Mouse (Mus musculus): ENCODE measurements around the gene Clptm1. TPM values are rescaled to one million over a fixed set of nuclear protein-coding genes. Genes with fewer than 3 reads are reported as not detected.
A peak's percentile ranks its signal among the peaks of the same experiment; 100 is the strongest.

Gene Clptm1
- total and polyA plus RNA-seq, 2 experiments from 2014 or later: 71.5 to 97.9 TPM

DNA sequence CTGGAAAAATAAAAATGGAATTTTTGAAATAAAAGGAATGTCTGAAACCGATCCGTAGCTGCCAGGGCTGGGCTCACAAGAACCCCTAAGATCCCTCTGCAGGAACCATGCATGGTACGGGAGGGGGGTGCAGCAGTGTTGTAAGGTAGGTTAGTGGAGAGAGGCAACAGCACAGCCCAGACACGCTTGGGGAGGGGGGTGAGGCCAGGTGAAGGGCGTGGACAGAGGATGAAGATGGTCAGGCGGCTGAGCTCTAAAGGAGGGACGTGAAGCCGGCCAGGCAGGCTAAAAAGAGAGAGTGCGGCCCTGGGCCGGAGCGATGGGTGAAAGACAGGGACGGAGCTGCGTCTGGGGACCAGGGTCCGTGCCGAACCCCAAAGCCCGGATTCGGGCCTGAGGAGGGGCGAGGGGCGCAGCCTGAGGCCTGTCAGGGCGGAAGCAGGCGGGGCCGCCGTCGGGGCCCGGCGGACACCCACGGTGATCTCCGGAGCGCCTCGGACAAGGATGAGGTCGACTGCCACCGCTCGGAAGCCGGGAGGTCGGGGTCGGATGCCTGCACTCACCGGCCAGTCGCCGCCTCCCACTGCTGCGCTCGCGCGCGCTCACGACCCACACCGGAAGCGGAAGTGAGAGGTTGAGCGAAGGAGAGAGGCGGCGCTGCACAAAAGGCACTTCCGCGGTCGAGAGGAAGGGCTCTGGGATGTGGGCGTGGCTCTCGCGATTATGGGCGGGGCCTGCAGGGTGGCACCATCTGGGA, 60.8 kb downstream of the Clptm1 start, which contains the start of gene Clasrp:
Gene Clasrp (minus strand): TSS at position 638 of the 757 bp plus-strand sequence.
- TF ChIP-seq CTCF (IDR thresholded peaks at IDR 0.05; ENCODE audit: low read depth) (peak; percentile 15; the same call in 1 of the 2 replicates), EP300 (IDR thresholded peaks at IDR 0.05; ENCODE audit: low read depth) (0 out of 2 replicates have a peak, but pooled peaks have one; percentile 23)
- under 1% methylated on average over 54 of the region's 57 CpGs for WGBS
- H3K9ac ChIP-seq (replicated peaks; ENCODE audit: low read depth, low read length): peak within 1 kb of the TSS; percentile 90
- no peaks in the 10 kb centered on the region for H3K9me3 ChIP-seq (replicated peaks; ENCODE audit: control insufficient read depth, low read length)
- DNase-seq (ENCODE audit: low spot score) (peak; percentile 94), ATAC-seq (ENCODE audit: insufficient read depth, low read depth) (peak; percentile 96)
- H3K4me1 ChIP-seq (ENCODE audit: control insufficient read depth, insufficient read depth): peaks cover 13% of the 10 kb centered on the region
- peak within 1 kb of the TSS; percentile 75 for H3K27ac ChIP-seq (ENCODE audit: low read depth)
- H3K4me2 ChIP-seq (ENCODE audit: low read depth, low read length): peak within 1 kb of the TSS; percentile 85
- peak within 1 kb of the TSS; percentile 93 for H3K4me3 ChIP-seq (ENCODE audit: low read depth, low read length)
- peaks cover 28% of the 10 kb centered on the region for H3K36me3 ChIP-seq (replicated peaks; ENCODE audit: control insufficient read depth, insufficient read depth, low read length)
- H3K27me3 ChIP-seq (ENCODE audit: control insufficient read depth, insufficient read depth, low read length): no peaks in the 10 kb centered on the region

DNA sequence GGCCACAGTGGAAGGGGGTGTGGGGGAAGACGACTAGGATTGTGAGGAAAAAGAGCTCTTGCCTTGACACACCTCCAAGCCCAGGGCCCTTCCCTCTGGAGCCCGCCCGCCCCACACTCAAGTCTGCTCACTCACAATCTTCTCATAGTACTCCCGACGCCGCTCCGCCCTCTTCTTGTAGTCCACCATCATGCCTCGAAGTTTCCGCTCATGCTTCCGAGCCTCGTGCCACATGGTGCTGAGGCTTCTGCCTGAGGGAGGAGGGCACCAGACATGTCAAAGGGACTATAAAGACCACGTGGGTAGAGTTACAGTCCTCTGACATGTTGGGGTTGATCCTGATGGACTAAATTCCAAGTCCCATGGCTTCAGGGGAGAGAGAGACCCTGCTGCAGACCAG, 61.8 kb downstream of the Clptm1 start:
- no peak for ATAC-seq (ENCODE audit: insufficient read depth, low read depth)
- H3K4me1 ChIP-seq (ENCODE audit: control insufficient read depth, insufficient read depth): peaks cover 13% of the 10 kb centered on the region
- TF ChIP-seq CTCF (IDR thresholded peaks at IDR 0.05; ENCODE audit: low read depth): no peak
- TF ChIP-seq EP300 (IDR thresholded peaks at IDR 0.05; ENCODE audit: low read depth): no peak
- peak overlapping the region; percentile 93; the same call in 1 of the 2 replicates for H3K4me3 ChIP-seq (ENCODE audit: low read depth, low read length)
- no peak overlapping the region for H3K27ac ChIP-seq (ENCODE audit: low read depth)
- no peaks in the 10 kb centered on the region for H3K9me3 ChIP-seq (replicated peaks; ENCODE audit: control insufficient read depth, low read length)
- H3K9ac ChIP-seq (replicated peaks; ENCODE audit: low read depth, low read length): peak overlapping the region; percentile 90; the same call in 1 of the 2 replicates
- no peak for DNase-seq (ENCODE audit: low spot score)
- H3K36me3 ChIP-seq (replicated peaks; ENCODE audit: control insufficient read depth, insufficient read depth, low read length): peaks cover 33% of the 10 kb centered on the region
- 70% methylated on average over 12 of the region's 12 CpGs for WGBS
- no peaks in the 10 kb centered on the region for H3K27me3 ChIP-seq (ENCODE audit: control insufficient read depth, insufficient read depth, low read length)
- H3K4me2 ChIP-seq (ENCODE audit: low read depth, low read length): peak overlapping the region; percentile 85

DNA sequence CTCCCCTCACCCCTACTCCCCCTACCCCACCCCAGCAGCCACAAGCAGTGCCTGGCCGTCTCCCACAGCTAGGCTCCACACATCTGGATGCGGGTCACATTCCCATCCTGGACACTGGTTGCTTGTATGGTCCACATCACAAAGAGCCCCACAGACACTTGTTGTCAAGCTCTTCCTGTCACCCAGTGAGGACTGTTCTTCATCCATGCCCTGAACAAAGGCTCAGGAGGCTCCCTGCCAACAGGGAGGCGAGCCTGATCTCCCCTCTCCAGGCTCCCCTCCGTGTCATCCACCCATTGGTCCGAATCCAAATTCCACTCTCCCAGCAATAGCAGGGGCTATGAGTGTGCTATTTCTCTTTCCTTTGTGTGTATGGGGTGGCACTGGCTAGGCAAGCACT, 64.3 kb downstream of the Clptm1 start:
- H3K9ac ChIP-seq (replicated peaks; ENCODE audit: low read depth, low read length): no peak overlapping the region
- H3K9me3 ChIP-seq (replicated peaks; ENCODE audit: control insufficient read depth, low read length): no peaks in the 10 kb centered on the region
- peaks cover 13% of the 10 kb centered on the region for H3K4me1 ChIP-seq (ENCODE audit: control insufficient read depth, insufficient read depth)
- peaks cover 58% of the 10 kb centered on the region for H3K36me3 ChIP-seq (replicated peaks; ENCODE audit: control insufficient read depth, insufficient read depth, low read length)
- DNase-seq (ENCODE audit: low spot score): peak; percentile 17
- peak overlapping the region; percentile 25; the same call in 1 of the 2 replicates for H3K27ac ChIP-seq (ENCODE audit: low read depth)
- H3K4me2 ChIP-seq (ENCODE audit: low read depth, low read length): no peak overlapping the region
- TF ChIP-seq CTCF (IDR thresholded peaks at IDR 0.05; ENCODE audit: low read depth) (no peak), EP300 (IDR thresholded peaks at IDR 0.05; ENCODE audit: low read depth) (no peak)
- no peaks in the 10 kb centered on the region for H3K27me3 ChIP-seq (ENCODE audit: control insufficient read depth, insufficient read depth, low read length)
- 38% methylated on average over 5 of the region's 5 CpGs for WGBS
- no peak overlapping the region for H3K4me3 ChIP-seq (ENCODE audit: low read depth, low read length)
- ATAC-seq (ENCODE audit: insufficient read depth, low read depth): no peak

DNA sequence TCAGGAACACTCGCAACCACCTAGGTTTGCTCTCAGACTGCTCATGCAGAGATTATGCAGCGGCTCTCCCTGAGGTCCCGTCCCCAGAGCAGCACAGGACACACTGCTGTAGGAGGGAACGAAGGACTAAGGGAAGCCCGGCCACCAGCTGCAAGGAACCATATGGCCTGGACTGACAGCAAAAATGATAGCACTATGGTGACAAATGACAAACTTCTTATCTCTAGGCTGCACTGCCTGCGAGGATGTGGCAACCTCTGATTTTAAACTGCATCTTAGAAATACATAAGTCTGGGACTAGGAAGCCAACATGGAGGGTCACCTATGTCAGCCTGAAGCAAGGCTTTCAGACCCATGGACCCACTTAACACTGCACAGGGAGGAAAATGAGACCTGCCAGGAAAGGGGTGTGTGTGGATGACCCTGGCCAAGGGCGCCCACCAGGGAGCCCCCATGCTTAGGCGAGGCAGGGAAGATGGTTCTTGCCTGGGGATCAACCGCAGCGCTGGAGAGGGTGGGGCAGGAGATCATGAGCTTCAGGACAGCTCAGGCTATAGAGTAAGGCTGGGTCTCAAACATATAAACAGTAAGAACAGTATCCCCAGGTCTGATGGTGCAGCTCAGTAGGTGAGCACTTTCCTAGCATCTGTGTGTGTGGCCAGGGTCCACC, 71.6 kb downstream of the Clptm1 start:
- Histone ChIP-seq H3K4me2 (ENCODE audit: low read depth, low read length) (no peak overlapping the region), H3K9me3 (replicated peaks; ENCODE audit: control insufficient read depth, low read length) (no peaks in the 10 kb centered on the region), H3K9ac (replicated peaks; ENCODE audit: low read depth, low read length) (no peak overlapping the region), H3K4me3 (ENCODE audit: low read depth, low read length) (no peak overlapping the region), H3K36me3 (replicated peaks; ENCODE audit: control insufficient read depth, insufficient read depth, low read length) (peaks cover 90% of the 10 kb centered on the region), H3K27ac (ENCODE audit: low read depth) (no peak overlapping the region), H3K27me3 (ENCODE audit: control insufficient read depth, insufficient read depth, low read length) (no peaks in the 10 kb centered on the region), H3K4me1 (ENCODE audit: control insufficient read depth, insufficient read depth) (no peaks in the 10 kb centered on the region)
- DNase-seq (ENCODE audit: low spot score) (no peak), ATAC-seq (ENCODE audit: insufficient read depth, low read depth) (no peak)
- TF ChIP-seq CTCF (IDR thresholded peaks at IDR 0.05; ENCODE audit: low read depth): no peak
- TF ChIP-seq EP300 (IDR thresholded peaks at IDR 0.05; ENCODE audit: low read depth): no peak
- 78% methylated on average over 10 of the region's 10 CpGs for WGBS

DNA sequence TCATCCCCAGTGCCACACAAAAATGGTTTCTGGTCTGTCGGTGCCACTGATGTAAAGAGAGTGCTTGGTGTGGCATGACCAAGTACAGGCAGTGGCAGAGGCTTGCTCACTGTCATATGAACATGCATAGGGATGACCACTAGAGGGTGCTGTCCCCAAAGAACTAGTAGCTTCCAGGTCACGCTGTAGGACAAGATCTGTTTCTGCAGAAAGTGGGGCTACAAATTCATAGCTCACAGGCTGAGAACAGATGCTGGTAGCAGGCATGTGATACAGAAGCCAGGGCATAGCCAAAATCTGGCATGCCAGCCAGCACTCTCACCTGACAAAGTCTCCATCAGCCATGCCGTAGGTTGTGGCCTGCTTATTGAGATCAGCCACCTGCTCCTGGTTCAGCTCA, 74.9 kb downstream of the Clptm1 start:
- peak; percentile 74 for DNase-seq (ENCODE audit: low spot score)
- H3K4me2 ChIP-seq (ENCODE audit: low read depth, low read length): no peak overlapping the region
- 55% methylated on average over 3 of the region's 3 CpGs for WGBS

More for the DNA sequence above, 74.9 kb downstream of the Clptm1 start:
- Histone ChIP-seq H3K4me1 (ENCODE audit: control insufficient read depth, insufficient read depth) (no peaks in the 10 kb centered on the region), H3K9ac (replicated peaks; ENCODE audit: low read depth, low read length) (no peak overlapping the region), H3K27me3 (ENCODE audit: control insufficient read depth, insufficient read depth, low read length) (no peaks in the 10 kb centered on the region), H3K36me3 (replicated peaks; ENCODE audit: control insufficient read depth, insufficient read depth, low read length) (peaks cover 86% of the 10 kb centered on the region), H3K4me3 (ENCODE audit: low read depth, low read length) (no peak overlapping the region), H3K27ac (ENCODE audit: low read depth) (no peak overlapping the region), H3K9me3 (replicated peaks; ENCODE audit: control insufficient read depth, low read length) (no peaks in the 10 kb centered on the region)
- peak; percentile 76 for ATAC-seq (ENCODE audit: insufficient read depth, low read depth)
- TF ChIP-seq CTCF (IDR thresholded peaks at IDR 0.05; ENCODE audit: low read depth) (peak; percentile 90), EP300 (IDR thresholded peaks at IDR 0.05; ENCODE audit: low read depth) (no peak)
